Mouse (Mus musculus) myocyte (in vitro differentiated cells): ENCODE results near the gene Cd68. TPM values are rescaled to one million over a fixed set of nuclear protein-coding genes. Genes with fewer than 3 reads are reported as not detected.

Experiments used
- H3K27me3 ChIP-seq: one replicate; pipeline ENCODE4 v1.6.1; 2011; ENCODE audit not compliant: control insufficient read depth, insufficient read depth, insufficient read length
- H3K36me3 ChIP-seq: one replicate; pipeline ENCODE4 v1.6.1; 2011; ENCODE audit not compliant: control insufficient read depth, insufficient read depth
- H3K4me2 ChIP-seq: one replicate; pipeline ENCODE4 v1.6.1; 2011; ENCODE audit warnings: low read depth, control low read depth
- H3K4me3 ChIP-seq: one replicate; pipeline ENCODE4 v1.5.1; 2011; ENCODE audit warnings: mild to moderate bottlenecking, control low read depth, moderate library complexity
- H3K79me2 ChIP-seq: one replicate; pipeline ENCODE4 v1.6.1; 2011; ENCODE audit not compliant: control insufficient read depth, insufficient read depth
- H3ac ChIP-seq: one replicate; pipeline ENCODE4 v1.6.1; 2011; ENCODE audit not compliant: control insufficient read depth, insufficient read length
- CEBPB ChIP-seq: IDR thresholded peaks from 2 replicates; pipeline ENCODE4 v1.6.1; 2011; ENCODE audit warnings: mild to moderate bottlenecking, moderate library complexity; ENCODE audit not compliant: poor library complexity, insufficient read depth, severe bottlenecking
- E2F4 ChIP-seq: IDR thresholded peaks from one replicate; pipeline ENCODE4 v1.6.1; 2011; ENCODE audit warnings: mild to moderate bottlenecking, control low read depth, moderate library complexity; ENCODE audit not compliant: insufficient read depth
- MAX ChIP-seq: IDR thresholded peaks from one replicate; pipeline ENCODE4 v1.6.1; 2011; ENCODE audit warnings: low read depth, mild to moderate bottlenecking, control low read depth
- MYOD1 ChIP-seq, 3 experiments: IDR thresholded peaks; one replicate each; pipeline ENCODE4 v1.6.1; 2011; ENCODE audit warnings: control low read depth in 2 of 3, low read depth in 2 of 3, mild to moderate bottlenecking in 2 of 3, moderate library complexity in 1 of 3; ENCODE audit not compliant: insufficient read length in 2 of 3, control insufficient read depth in 1 of 3
- MYOG ChIP-seq, 3 experiments: IDR thresholded peaks; one replicate each; pipeline ENCODE4 v1.6.1; 2011; ENCODE audit warnings: control low read depth in 2 of 3, low read depth in 2 of 3, mild to moderate bottlenecking in 2 of 3; ENCODE audit not compliant: insufficient read length in 2 of 3, control insufficient read depth in 1 of 3, insufficient read depth in 1 of 3
- POLR2A ChIP-seq: IDR thresholded peaks from one replicate; pipeline ENCODE4 v1.6.1; 2011; ENCODE audit warnings: low read depth, mild to moderate bottlenecking, control low read depth, moderate library complexity; ENCODE audit not compliant: insufficient read length
- POLR2AphosphoS2 ChIP-seq: IDR thresholded peaks from one replicate; pipeline ENCODE4 v1.6.1; 2011; ENCODE audit warnings: low read depth, control low read depth; ENCODE audit not compliant: insufficient read length
- REST ChIP-seq: IDR thresholded peaks from one replicate; pipeline ENCODE4 v1.6.1; 2011; ENCODE audit warnings: mild to moderate bottlenecking, control low read depth, moderate library complexity; ENCODE audit not compliant: insufficient read depth, insufficient read length
- SRF ChIP-seq: IDR thresholded peaks from one replicate; pipeline ENCODE4 v1.6.1; 2011; ENCODE audit warnings: low read depth; ENCODE audit not compliant: control insufficient read depth, insufficient read length
- TCF12 ChIP-seq: IDR thresholded peaks from one replicate; pipeline ENCODE4 v1.6.1; 2011; ENCODE audit warnings: mild to moderate bottlenecking, control low read depth; ENCODE audit not compliant: poor library complexity, insufficient read depth, severe bottlenecking
- TCF3 ChIP-seq: IDR thresholded peaks from one replicate; pipeline ENCODE4 v1.6.1; 2011; ENCODE audit warnings: low read depth, control low read depth; ENCODE audit not compliant: insufficient read length
- USF1 ChIP-seq: IDR thresholded peaks from one replicate; pipeline ENCODE4 v1.6.1; 2011; ENCODE audit warnings: low read depth, mild to moderate bottlenecking, control low read depth, moderate library complexity
- polyA plus RNA-seq: library from polyadenylated mRNA; unstranded; fragments of >200 nt; fragmentation: generic; extraction: Trizol; gene quantifications from one replicate; pipeline ENCODE4 v1.2.1, GENCODE M21; 2012; ENCODE audit warnings: missing spikeins

Cd68 gene
- polyA plus RNA-seq, 1 experiment: 0.96 TPM

GRCm38 (mm10) chr11:69680136-69680855 is 14.3 kb upstream of the Cd68 start:
- Histone ChIP-seq H3K4me2 (peak overlapping the region; percentile 97), H3K36me3 (peaks cover 32% of the 10 kb centered on the region)
- TF ChIP-seq TCF3 (no peak), POLR2A (no peak), MYOD1 (IDR thresholded peaks at IDR 0.05; ENCODE audit: control insufficient read depth in 1 of 3, insufficient read length in 2 of 3, low read depth in 2 of 3) (no peak), USF1 (no peak), REST (no peak), POLR2AphosphoS2 (no peak), SRF (no peak), E2F4 (no peak), TCF12 (no peak), CEBPB (no peak), MYOG (IDR thresholded peaks at IDR 0.05; ENCODE audit: control insufficient read depth in 1 of 3, insufficient read depth in 1 of 3, insufficient read length in 2 of 3, low read depth in 2 of 3) (no peak)

GRCm38 (mm10) chr11:69679144-69679543 is 13.2 kb upstream of the Cd68 start:
- Histone ChIP-seq H3ac (no peak overlapping the region), H3K79me2 (peaks cover 28% of the 10 kb centered on the region), H3K36me3 (peaks cover 42% of the 10 kb centered on the region)

More at GRCm38 (mm10) chr11:69680136-69680855, 14.3 kb upstream of the Cd68 start:
- Histone ChIP-seq H3K4me3 (peak overlapping the region; percentile 83), H3K79me2 (peaks cover 28% of the 10 kb centered on the region), H3ac (no peak overlapping the region), H3K27me3 (no peaks in the 10 kb centered on the region)

DNA sequence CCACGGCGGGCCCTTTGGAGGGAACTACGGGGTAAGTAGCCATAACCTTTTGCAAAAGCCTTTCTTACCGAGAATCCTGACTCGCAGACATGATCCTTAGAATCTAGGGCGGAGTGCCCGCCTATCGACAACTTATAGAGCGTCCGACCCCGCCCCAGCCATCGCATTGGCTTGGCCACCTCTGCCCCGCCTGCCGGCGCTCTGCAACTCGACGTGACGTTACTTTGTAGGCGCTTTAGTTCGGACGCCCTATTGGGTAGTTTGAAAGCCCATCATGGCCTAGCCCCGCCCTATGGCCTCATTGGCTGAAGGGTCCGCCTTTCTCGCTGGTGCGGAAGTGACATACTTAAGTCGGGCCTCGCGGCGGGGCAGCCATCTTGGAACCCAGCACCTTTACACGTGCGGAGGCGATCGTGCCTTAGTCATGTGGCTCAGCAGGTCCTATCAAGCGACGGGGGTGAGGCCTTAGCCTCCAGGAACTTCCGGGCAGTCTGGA is 6.3 kb upstream of the Cd68 start, which contains the start of gene Eif4a1:
TSS of gene Eif4a1 (minus strand) at position 213 of the 496 bp plus-strand sequence.
- Histone ChIP-seq H3K27me3 (no peaks in the 10 kb centered on the region), H3K79me2 (peaks cover 39% of the 10 kb centered on the region), H3K4me2 (peak within 1 kb of the TSS; percentile 100), H3K4me3 (peak within 1 kb of the TSS; percentile 99), H3K36me3 (peaks cover 74% of the 10 kb centered on the region), H3ac (peak within 1 kb of the TSS; percentile 97)
- TF ChIP-seq MAX (peak; percentile 84), USF1 (peak; percentile 93), E2F4 (no peak), TCF12 (no peak), MYOD1 (IDR thresholded peaks at IDR 0.05; ENCODE audit: control insufficient read depth in 1 of 3, insufficient read length in 2 of 3, low read depth in 2 of 3) (no peak), SRF (peak; percentile 65), REST (no peak), POLR2AphosphoS2 (peak; percentile 98), CEBPB (no peak), TCF3 (no peak), POLR2A (peak; percentile 67), MYOG (IDR thresholded peaks at IDR 0.05; ENCODE audit: control insufficient read depth in 1 of 3, insufficient read depth in 1 of 3, insufficient read length in 2 of 3, low read depth in 2 of 3) (no peak)

More at GRCm38 (mm10) chr11:69679144-69679543, 13.2 kb upstream of the Cd68 start:
- H3K4me3 ChIP-seq: no peak overlapping the region
- H3K27me3 ChIP-seq: no peaks in the 10 kb centered on the region
- TF ChIP-seq POLR2A (no peak), TCF12 (no peak), TCF3 (no peak), POLR2AphosphoS2 (no peak), SRF (no peak), REST (no peak), MAX (no peak), E2F4 (no peak), MYOG (IDR thresholded peaks at IDR 0.05; ENCODE audit: control insufficient read depth in 1 of 3, insufficient read depth in 1 of 3, insufficient read length in 2 of 3, low read depth in 2 of 3) (no peak), CEBPB (no peak), MYOD1 (IDR thresholded peaks at IDR 0.05; ENCODE audit: control insufficient read depth in 1 of 3, insufficient read length in 2 of 3, low read depth in 2 of 3) (no peak), USF1 (no peak)
- no peak overlapping the region for H3K4me2 ChIP-seq

DNA sequence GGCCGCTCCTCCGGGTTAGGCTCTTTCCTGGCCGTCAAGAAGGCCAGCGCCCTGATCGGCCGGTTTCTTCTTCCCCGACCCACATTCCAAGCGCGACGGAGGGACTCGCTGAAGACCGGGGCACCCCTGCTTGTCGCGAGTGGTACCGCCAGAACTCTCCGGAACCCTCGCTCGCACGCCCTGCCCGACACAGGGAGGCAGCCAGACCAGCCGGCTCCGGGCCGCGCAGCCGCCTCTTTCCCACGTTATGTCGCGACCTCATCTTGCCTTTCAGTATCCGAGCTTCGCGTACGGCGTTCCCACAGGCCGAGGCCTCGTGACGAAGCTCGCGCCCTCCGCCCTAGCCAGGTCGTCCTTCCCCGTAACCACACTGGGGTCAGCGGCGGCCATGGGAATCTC is 5.8 kb upstream of the Cd68 start:
- no peak for TF ChIP-seq CEBPB
- TF ChIP-seq E2F4: no peak
- no peak for TF ChIP-seq MYOG (IDR thresholded peaks at IDR 0.05; ENCODE audit: control insufficient read depth in 1 of 3, insufficient read depth in 1 of 3, insufficient read length in 2 of 3, low read depth in 2 of 3)
- TF ChIP-seq TCF12: no peak
- no peak for TF ChIP-seq USF1
- Histone ChIP-seq H3K36me3 (peaks cover 71% of the 10 kb centered on the region), H3K4me3 (peak overlapping the region; percentile 99), H3K79me2 (peaks cover 39% of the 10 kb centered on the region), H3K4me2 (no peak overlapping the region), H3ac (peak overlapping the region; percentile 97), H3K27me3 (no peaks in the 10 kb centered on the region)
